Mouse (Mus musculus) erythroblast, embryonic 14.5 days (primary cell): ENCODE measurements around the gene Ipo7.

ENCODE experiments used
- GATA1 ChIP-seq: IDR thresholded peaks from 2 replicates; pipeline ENCODE4 v1.6.1; 2012; ENCODE audit warnings: low read length, inconsistent platforms, mixed read lengths
- TAL1 ChIP-seq: IDR thresholded peaks from 3 replicates; pipeline ENCODE4 v1.6.1; 2012; ENCODE audit warnings: low read length, inconsistent platforms, mixed read lengths

GRCm38 (mm10) chr7:110101266-110101665 is 83.2 kb downstream of the Ipo7 start:
- TF ChIP-seq GATA1 (no peak), TAL1 (no peak)
